Mouse (Mus musculus): Measurements from ENCODE around the gene Ak1.

DNA sequence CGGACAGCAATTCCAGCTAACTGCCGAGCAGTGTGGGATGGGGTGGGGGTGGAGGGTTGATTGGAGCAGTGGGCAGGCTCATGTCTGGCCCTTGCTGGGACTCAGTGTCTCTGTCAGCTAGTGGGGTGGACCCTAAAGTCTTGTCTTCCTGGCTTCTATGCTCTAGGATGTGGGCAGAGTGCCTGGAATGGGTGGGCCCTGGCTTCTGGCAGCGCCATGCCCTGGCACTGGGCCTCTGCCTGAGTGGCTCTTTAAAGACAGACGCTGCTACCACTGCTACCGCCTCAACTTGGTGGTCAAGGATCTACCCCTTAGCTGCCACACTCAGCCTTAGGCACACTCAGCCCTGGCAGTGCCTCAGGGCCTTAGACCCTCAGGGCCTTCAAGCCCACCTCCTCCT lies 7.2 kb downstream of the Ak1 start:
- peak; percentile 11; the same call in 1 of the 2 replicates for TF ChIP-seq POLR2A (IDR thresholded peaks at IDR 0.05; ENCODE audit: borderline replicate concordance, control insufficient read depth, low read depth, low read length)
- no peak for TF ChIP-seq CTCF (IDR thresholded peaks at IDR 0.05; ENCODE audit: control insufficient read depth, insufficient read depth, low read length)
